Mouse (Mus musculus) neural tube, embryonic 11.5 days (tissue): ENCODE data around the gene Gm14444. TPM values are rescaled to one million over a fixed set of nuclear protein-coding genes. Genes with fewer than 3 reads are reported as not detected.
"Not testable (repeated sequence)": the region's sequence is repeated elsewhere in the genome, so short reads cannot be mapped to it uniquely, and the experiment has no call there.

Experiments used
- ATAC-seq: fragments of 200-750 bp; cut with Nextera tagmentation; 2 replicates; pipeline ENCODE4 v1.8.0; 2017; ENCODE audit warnings: moderate number of reproducible peaks, mild to moderate bottlenecking, moderate TSS enrichment, moderate library complexity; ENCODE audit not compliant: insufficient read depth, low FRiP score, low TSS enrichment
- DNase-seq: peaks from one replicate; pipeline ENCODE4 v3.0.0-alpha.2; 2015; ENCODE audit warnings: low spot score
- H3K27ac ChIP-seq: fragments of 300-500 bp; sonication (generic); 2 replicates; pipeline ENCODE4 v1.5.1; 2014; ENCODE audit warnings: low read depth, mild to moderate bottlenecking, low read length
- H3K27me3 ChIP-seq: fragments of 300-500 bp; sonication (generic); 2 replicates; pipeline ENCODE4 v1.6.1; 2014; ENCODE audit warnings: mild to moderate bottlenecking, low read length, mixed read lengths; ENCODE audit not compliant: control insufficient read depth, insufficient read depth
- H3K36me3 ChIP-seq: fragments of 300-500 bp; sonication (generic); 2 replicates; pipeline ENCODE4 v1.6.1; 2014; ENCODE audit warnings: mild to moderate bottlenecking, low read length, moderate library complexity, mixed read lengths; ENCODE audit not compliant: control insufficient read depth, insufficient read depth
- H3K4me1 ChIP-seq: fragments of 300-500 bp; sonication (generic); 2 replicates; pipeline ENCODE4 v1.6.1; 2014; ENCODE audit warnings: low read length, mixed read lengths; ENCODE audit not compliant: control insufficient read depth, insufficient read depth
- H3K4me2 ChIP-seq: fragments of 300-500 bp; sonication (generic); 2 replicates; pipeline ENCODE4 v1.6.1; 2014; ENCODE audit warnings: low read depth, mild to moderate bottlenecking, moderate library complexity
- H3K4me3 ChIP-seq: fragments of 300-500 bp; sonication (generic); 2 replicates; pipeline ENCODE4 v1.5.1; 2014; ENCODE audit warnings: low read depth, low read length
- H3K9ac ChIP-seq: fragments of 300-500 bp; sonication (generic); 2 replicates; pipeline ENCODE4 v1.6.1; 2014; ENCODE audit warnings: mild to moderate bottlenecking, low read length
- H3K9me3 ChIP-seq: fragments of 300-500 bp; sonication (generic); 2 replicates; pipeline ENCODE4 v1.6.1; 2016; ENCODE audit warnings: low read length; ENCODE audit not compliant: control insufficient read depth
- WGBS: fragments of 180-500 bp; shearing (Covaris S2); extraction: QIAGEN DNeasy Blood & Tissue Kit; methylation state at CpG from one replicate; pipeline ENCODE4 v1.1.7; 2014; 5-methylcytosine and 5-hydroxymethylcytosine counted together
- polyA plus RNA-seq: library from polyadenylated mRNA; unstranded; fragments of >200 nt; fragmentation: Nextera tagmentation; extraction: Ambion mirVana; gene quantifications from 2 replicates; pipeline ENCODE4 v1.2.1, GENCODE M21; 2014

The Gm14444 gene
- not detected in 2 replicates for polyA plus RNA-seq

DNA sequence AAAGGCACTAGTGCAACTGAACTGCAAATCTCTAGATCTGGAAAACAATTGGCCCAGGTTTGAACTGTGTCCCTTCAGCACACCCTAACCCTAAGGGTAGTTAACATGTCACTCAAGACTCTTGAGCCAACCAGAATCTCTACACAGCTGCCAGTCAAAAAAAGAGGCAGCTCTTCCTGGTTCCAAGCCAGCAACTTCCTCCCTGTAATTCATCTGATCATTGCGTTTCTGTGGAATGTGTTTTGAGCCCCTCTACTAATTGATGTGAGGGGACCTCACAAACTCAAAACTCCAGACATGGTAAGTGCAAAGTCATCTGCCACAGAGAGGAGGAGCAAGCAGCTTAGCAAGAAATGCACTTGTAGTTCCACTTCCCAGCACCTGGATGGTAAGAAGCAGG lies at the start of gene Gm14444:
Gene Gm14444 (plus strand): TSS at position 220 of the 400 bp plus-strand sequence.
- H3K27me3 ChIP-seq, DNase-seq, H3K9ac ChIP-seq, H3K4me3 ChIP-seq, H3K36me3 ChIP-seq, ATAC-seq, H3K4me2 ChIP-seq, H3K9me3 ChIP-seq, H3K27ac ChIP-seq, H3K4me1 ChIP-seq: not testable (repeated sequence)
- WGBS: 78% methylated on average over 1 of the region's 1 CpGs

DNA sequence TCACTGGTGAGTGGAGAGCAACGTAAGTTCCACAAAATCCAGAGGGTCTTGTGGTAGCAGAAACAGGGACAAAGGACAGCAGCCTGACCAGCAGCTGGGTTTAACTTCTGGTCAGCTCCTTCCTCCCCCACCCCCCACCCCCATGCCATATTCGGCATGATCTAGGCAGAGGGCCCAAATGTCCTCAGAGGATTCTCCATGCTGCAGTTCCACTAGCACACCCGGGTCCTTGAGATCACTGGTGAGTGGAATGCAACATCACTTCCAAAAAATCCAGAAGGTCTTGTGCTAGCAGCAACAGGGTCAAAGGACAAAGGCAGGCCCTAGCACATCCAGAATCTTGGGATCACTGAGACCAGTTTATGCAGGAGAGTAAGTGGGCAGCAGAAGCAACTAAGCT lies 44.6 kb upstream of the Gm14444 start:
- WGBS: 76% methylated on average over 3 of the region's 3 CpGs
- H3K4me1 ChIP-seq, H3K4me3 ChIP-seq, DNase-seq, H3K36me3 ChIP-seq, H3K9me3 ChIP-seq, H3K9ac ChIP-seq, ATAC-seq, H3K27me3 ChIP-seq, H3K27ac ChIP-seq, H3K4me2 ChIP-seq: not testable (repeated sequence)

DNA sequence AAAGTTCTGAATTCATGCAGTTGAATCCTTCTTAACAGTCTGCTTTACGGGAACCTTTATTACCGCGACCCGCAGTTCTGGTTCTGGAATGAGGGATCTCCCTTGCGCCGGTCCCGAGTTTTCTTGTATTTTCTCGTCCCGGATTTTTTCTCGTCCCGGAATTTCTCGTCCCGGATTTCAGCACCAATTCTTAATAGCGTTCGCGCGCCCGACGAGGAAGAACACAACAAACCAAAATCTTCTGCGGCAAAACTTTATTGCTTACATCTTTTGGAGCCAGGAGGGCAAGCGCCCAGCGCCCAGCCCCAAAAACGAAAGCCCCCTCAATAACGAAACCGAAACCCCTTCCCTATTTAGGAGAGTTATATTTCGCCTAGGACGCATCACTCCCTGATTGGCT lies 34.2 kb downstream of the Gm14444 start:
- not testable (repeated sequence) for H3K9me3 ChIP-seq, H3K27me3 ChIP-seq, DNase-seq, H3K27ac ChIP-seq, ATAC-seq, H3K4me2 ChIP-seq, H3K36me3 ChIP-seq, H3K4me3 ChIP-seq, H3K4me1 ChIP-seq, H3K9ac ChIP-seq
- 97% methylated on average over 23 of the region's 27 CpGs for WGBS

DNA sequence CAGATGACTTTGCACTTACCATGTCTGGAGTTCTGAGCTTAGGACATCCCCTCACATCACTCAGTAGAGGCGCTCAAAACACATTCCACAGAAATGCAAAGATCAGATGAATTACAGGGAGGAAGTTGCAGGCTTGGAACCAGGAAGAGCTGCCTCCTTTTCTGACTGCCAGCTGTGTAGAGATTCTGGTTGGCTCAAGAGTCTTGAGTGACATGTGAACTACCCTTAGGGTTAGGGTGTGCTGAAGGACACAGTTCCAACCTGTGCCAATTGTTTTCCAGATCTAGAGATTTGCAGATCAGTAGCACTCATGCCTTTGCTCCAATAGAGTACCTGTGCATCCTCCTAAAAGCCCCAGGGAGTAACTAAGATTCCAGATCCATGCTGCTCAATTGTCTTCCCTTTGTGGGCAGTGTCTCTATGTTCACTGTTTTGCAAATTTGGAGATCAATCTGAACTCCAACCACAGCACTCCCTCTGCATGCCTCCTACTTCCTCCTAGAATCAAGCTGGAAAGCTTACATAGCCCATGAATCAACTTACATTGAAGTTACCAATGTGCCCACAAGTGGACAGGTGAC lies 57.7 kb downstream of the Gm14444 start, which contains the start of gene Gm14393:
Gene Gm14393 (minus strand): TSS at position 101 of the 581 bp plus-strand sequence.
- not testable (repeated sequence) for DNase-seq, H3K9ac ChIP-seq, ATAC-seq, H3K36me3 ChIP-seq, H3K4me3 ChIP-seq, H3K4me1 ChIP-seq, H3K27me3 ChIP-seq, H3K4me2 ChIP-seq, H3K27ac ChIP-seq, H3K9me3 ChIP-seq
- WGBS: 86% methylated on average over 1 of the region's 1 CpGs

Other genes with a start within 250 kb of the Gm14444 start
- gene Edn3, start 249.6 kb upstream of the Gm14444 start, polyA plus RNA-seq: 7.0 and 7.9 TPM in 2 replicates
- gene Gm14393, start 57.5 kb downstream of the Gm14444 start, polyA plus RNA-seq: 0.53 and 0.91 TPM in 2 replicates
- 3.0 and 3.5 TPM in 2 replicates for gene Gm14399, start 131.8 kb downstream of the Gm14444 start, polyA plus RNA-seq
- gene Gm14443, start 165.6 kb downstream of the Gm14444 start, polyA plus RNA-seq: 0.90 and 1.2 TPM in 2 replicates
- gene Gm14391, start 196.7 kb downstream of the Gm14444 start, polyA plus RNA-seq: 9.9 and 10.4 TPM in 2 replicates